Comparison of ENCODE assay signal across 8 mouse cellular contexts in the genomic region with DNA sequence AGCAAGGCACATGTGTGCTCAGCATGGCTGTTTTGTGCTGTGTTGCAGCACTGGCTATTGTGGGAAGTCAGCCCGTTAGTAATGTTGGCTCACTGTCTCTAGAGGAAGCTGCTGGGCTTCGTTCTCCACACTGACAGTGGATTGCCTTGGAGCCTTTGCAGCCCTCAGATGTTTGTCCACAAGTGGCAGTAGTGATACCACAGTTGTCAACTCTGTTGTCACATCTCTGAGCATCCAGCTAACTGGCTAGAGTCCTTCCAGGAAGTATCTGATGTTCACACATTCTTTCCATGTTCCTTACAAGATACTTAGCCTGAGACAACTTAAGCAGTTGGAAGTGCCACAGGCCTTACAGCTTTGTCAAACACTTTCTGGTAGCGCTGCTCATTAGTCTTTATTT. TPM values are rescaled to one million over a fixed set of nuclear protein-coding genes. Genes with fewer than 3 reads are reported as not detected.
A peak's percentile ranks its signal among the peaks of the same experiment; 100 is the strongest.
DNase-seq lines count a peak whose midpoint lies in the region; ATAC-seq lines count a peak whose summit lies in the region.

No protein-coding gene starts in this region.

- peak overlapping the region; percentile 14; the same call in 1 of the 2 replicates for H3K9ac ChIP-seq in intestine, embryonic 16.5 days (ENCODE audit: low read depth, low read length)

- no peak for ATAC-seq in intestine, embryonic 16.5 days

- H3K4me3 ChIP-seq in intestine, embryonic 16.5 days (ENCODE audit: low read length): no peak overlapping the region

- no peaks in the 10 kb centered on the region for H3K27me3 ChIP-seq in intestine, embryonic 16.5 days (replicated peaks; ENCODE audit: control insufficient read depth, insufficient read depth, low read length)

- no peaks in the 10 kb centered on the region for H3K36me3 ChIP-seq in intestine, embryonic 16.5 days (ENCODE audit: control insufficient read depth, insufficient read depth, low read length)

- DNase-seq in adrenal gland, adult 2 months: peak; percentile 28
- DNase-seq in adrenal gland, postnatal 10 days: no peak
- DNase-seq in layer of hippocampus, adult 11-12 months (ENCODE audit: low spot score): peak; percentile 12
- no peak for DNase-seq in layer of hippocampus, postnatal 10 days (ENCODE audit: low spot score in 2 of 2)
- peak; percentile 68 for DNase-seq in 416B (ENCODE audit: low read depth)
- no peak for DNase-seq in urinary bladder, postnatal 25 days (ENCODE audit: low spot score)
- no peak for DNase-seq in spleen, postnatal 10 days (ENCODE audit: low spot score in 2 of 2)

- no peaks in the 10 kb centered on the region for H3K9me3 ChIP-seq in intestine, embryonic 16.5 days (ENCODE audit: control insufficient read depth, low read length)

- 59% methylated on average over 3 of the region's 3 CpGs for WGBS in intestine, embryonic 16.5 days

- H3K4me1 ChIP-seq in intestine, embryonic 16.5 days (ENCODE audit: control insufficient read depth, insufficient read depth, low read length): peaks cover 7% of the 10 kb centered on the region; the same call in 1 of the 2 replicates

- no peak overlapping the region for H3K27ac ChIP-seq in intestine, embryonic 16.5 days (ENCODE audit: low read length)

- H3K4me2 ChIP-seq in intestine, embryonic 16.5 days (ENCODE audit: low read depth, low read length): no peak overlapping the region

RNA-seq across cellular contexts. Expression of gene Clasp2, which starts 2.0 kb away (rescaled TPM):
- total RNA-seq in adrenal gland, adult 2 months (2021): 100 to 1,000 TPM; 110 to 159 TPM
- polyA plus RNA-seq in adrenal gland, adult 2 months (2012; rRNA removed): 14.3 and 16.0 TPM in 2 replicates
- total RNA-seq in adrenal gland, postnatal 10 days (2021): 10 to 100 TPM; 76.5 to 86.0 TPM
- total RNA-seq in layer of hippocampus, postnatal 10 days (2021): 100 to 1,000 TPM; 290 to 301 TPM
- 13.4 and 15.0 TPM in 2 replicates for polyA plus RNA-seq in intestine, embryonic 16.5 days (2015; fragmentation: Nextera tagmentation; extraction: Ambion mirVana)

RNA-seq across cellular contexts. Expression of gene Pdcd6ip, which starts 35.2 kb away (rescaled TPM):
- total RNA-seq in adrenal gland, adult 2 months (2021): 100 to 1,000 TPM; 159 to 172 TPM
- 336 and 349 TPM in 2 replicates for polyA plus RNA-seq in adrenal gland, adult 2 months (2012; rRNA removed)
- 100 to 1,000 TPM; 107 to 110 TPM for total RNA-seq in adrenal gland, postnatal 10 days (2021)
- total RNA-seq in layer of hippocampus, postnatal 10 days (2021): 10 to 100 TPM; 52.0 to 57.0 TPM
- 115 and 127 TPM in 2 replicates for polyA plus RNA-seq in intestine, embryonic 16.5 days (2015; fragmentation: Nextera tagmentation; extraction: Ambion mirVana)

Comparison
In these comparisons a context has a peak if more than half of its experiments do, and no peak if none do; other contexts are left out.
1. DNase-seq: peak in adrenal gland, adult 2 months (single experiment), layer of hippocampus, adult 11-12 months (single experiment) and 416B (single experiment); none in adrenal gland, postnatal 10 days (single experiment), layer of hippocampus, postnatal 10 days (0 of 2), urinary bladder, postnatal 25 days (single experiment) and spleen, postnatal 10 days (0 of 2).